Mouse (Mus musculus): ENCODE results near the gene Tmem266. TPM values are rescaled to one million over a fixed set of nuclear protein-coding genes. Genes with fewer than 3 reads are reported as not detected.

Gene Tmem266
- polyA plus RNA-seq, 1 experiment: 0.54 TPM

GRCm38 (mm10) chr9:55360372-55360771, 33.7 kb downstream of the Tmem266 start:
- H3K4me1 ChIP-seq (ENCODE audit: control insufficient read depth, insufficient read depth, low read length): no peaks in the 10 kb centered on the region
- TF ChIP-seq POLR2A (IDR thresholded peaks at IDR 0.05; ENCODE audit: control insufficient read depth, low read depth, low read length): no peak
- no peak for TF ChIP-seq CTCF (IDR thresholded peaks at IDR 0.05; ENCODE audit: control insufficient read depth, insufficient read depth, insufficient replicate concordance, low read depth, low read length)
- no peak overlapping the region for H3K4me3 ChIP-seq (ENCODE audit: control insufficient read depth, low read depth, low read length)

GRCm38 (mm10) chr9:55360861-55361260, 34.1 kb downstream of the Tmem266 start:
- Histone ChIP-seq H3K4me1 (ENCODE audit: control insufficient read depth, insufficient read depth, low read length) (no peaks in the 10 kb centered on the region), H3K4me3 (ENCODE audit: control insufficient read depth, low read depth, low read length) (no peak overlapping the region), H3K36me3 (ENCODE audit: control insufficient read depth, insufficient read depth, low read length) (no peaks in the 10 kb centered on the region), H3K27ac (ENCODE audit: control insufficient read depth, insufficient read depth, low read depth, low read length) (no peak overlapping the region), H3K27me3 (ENCODE audit: control insufficient read depth, insufficient read depth, low read length) (no peaks in the 10 kb centered on the region)
- TF ChIP-seq POLR2A (IDR thresholded peaks at IDR 0.05; ENCODE audit: control insufficient read depth, low read depth, low read length): no peak
- no peak for TF ChIP-seq CTCF (IDR thresholded peaks at IDR 0.05; ENCODE audit: control insufficient read depth, insufficient read depth, insufficient replicate concordance, low read depth, low read length)

More at GRCm38 (mm10) chr9:55360372-55360771, 33.7 kb downstream of the Tmem266 start:
- no peaks in the 10 kb centered on the region for H3K36me3 ChIP-seq (ENCODE audit: control insufficient read depth, insufficient read depth, low read length)
- H3K27ac ChIP-seq (ENCODE audit: control insufficient read depth, insufficient read depth, low read depth, low read length): no peak overlapping the region
- no peaks in the 10 kb centered on the region for H3K27me3 ChIP-seq (ENCODE audit: control insufficient read depth, insufficient read depth, low read length)

GRCm38 (mm10) chr9:55361969-55362368, 35.3 kb downstream of the Tmem266 start:
- Histone ChIP-seq H3K4me3 (ENCODE audit: control insufficient read depth, low read depth, low read length) (no peak overlapping the region), H3K27ac (ENCODE audit: control insufficient read depth, insufficient read depth, low read depth, low read length) (no peak overlapping the region), H3K36me3 (ENCODE audit: control insufficient read depth, insufficient read depth, low read length) (no peaks in the 10 kb centered on the region), H3K4me1 (ENCODE audit: control insufficient read depth, insufficient read depth, low read length) (no peaks in the 10 kb centered on the region), H3K27me3 (ENCODE audit: control insufficient read depth, insufficient read depth, low read length) (no peaks in the 10 kb centered on the region)
- TF ChIP-seq POLR2A (IDR thresholded peaks at IDR 0.05; ENCODE audit: control insufficient read depth, low read depth, low read length): no peak
- no peak for TF ChIP-seq CTCF (IDR thresholded peaks at IDR 0.05; ENCODE audit: control insufficient read depth, insufficient read depth, insufficient replicate concordance, low read depth, low read length)

- Histone ChIP-seq H3K27me3 (ENCODE audit: control insufficient read depth, insufficient read depth, low read length) (no peaks in the 10 kb centered on the region), H3K4me1 (ENCODE audit: control insufficient read depth, insufficient read depth, low read length) (no peaks in the 10 kb centered on the region), H3K4me3 (ENCODE audit: control insufficient read depth, low read depth, low read length) (no peak overlapping the region), H3K36me3 (ENCODE audit: control insufficient read depth, insufficient read depth, low read length) (no peaks in the 10 kb centered on the region), H3K27ac (ENCODE audit: control insufficient read depth, insufficient read depth, low read depth, low read length) (no peak overlapping the region)
- TF ChIP-seq POLR2A (IDR thresholded peaks at IDR 0.05; ENCODE audit: control insufficient read depth, low read depth, low read length): no peak
Measured at GRCm38 (mm10) chr9:55363707-55364106, 37.0 kb downstream of the Tmem266 start.

- H3K4me3 ChIP-seq (ENCODE audit: control insufficient read depth, low read depth, low read length): no peak overlapping the region
- no peak overlapping the region for H3K27ac ChIP-seq (ENCODE audit: control insufficient read depth, insufficient read depth, low read depth, low read length)
- H3K27me3 ChIP-seq (ENCODE audit: control insufficient read depth, insufficient read depth, low read length): no peaks in the 10 kb centered on the region
- no peaks in the 10 kb centered on the region for H3K4me1 ChIP-seq (ENCODE audit: control insufficient read depth, insufficient read depth, low read length)
- no peak for TF ChIP-seq CTCF (IDR thresholded peaks at IDR 0.05; ENCODE audit: control insufficient read depth, insufficient read depth, insufficient replicate concordance, low read depth, low read length)
- no peak for TF ChIP-seq POLR2A (IDR thresholded peaks at IDR 0.05; ENCODE audit: control insufficient read depth, low read depth, low read length)
- H3K36me3 ChIP-seq (ENCODE audit: control insufficient read depth, insufficient read depth, low read length): no peaks in the 10 kb centered on the region
Measured at GRCm38 (mm10) chr9:55368011-55368410, 41.3 kb downstream of the Tmem266 start.

GRCm38 (mm10) chr9:55371908-55372307, 45.2 kb downstream of the Tmem266 start:
- Histone ChIP-seq H3K27me3 (ENCODE audit: control insufficient read depth, insufficient read depth, low read length) (no peaks in the 10 kb centered on the region), H3K36me3 (ENCODE audit: control insufficient read depth, insufficient read depth, low read length) (no peaks in the 10 kb centered on the region), H3K4me1 (ENCODE audit: control insufficient read depth, insufficient read depth, low read length) (no peaks in the 10 kb centered on the region), H3K4me3 (ENCODE audit: control insufficient read depth, low read depth, low read length) (no peak overlapping the region), H3K27ac (ENCODE audit: control insufficient read depth, insufficient read depth, low read depth, low read length) (no peak overlapping the region)
- no peak for TF ChIP-seq CTCF (IDR thresholded peaks at IDR 0.05; ENCODE audit: control insufficient read depth, insufficient read depth, insufficient replicate concordance, low read depth, low read length)
- no peak for TF ChIP-seq POLR2A (IDR thresholded peaks at IDR 0.05; ENCODE audit: control insufficient read depth, low read depth, low read length)

GRCm38 (mm10) chr9:55377603-55378250, 51.0 kb downstream of the Tmem266 start:
- no peak overlapping the region for H3K27ac ChIP-seq (ENCODE audit: control insufficient read depth, insufficient read depth, low read depth, low read length)
- no peaks in the 10 kb centered on the region for H3K27me3 ChIP-seq (ENCODE audit: control insufficient read depth, insufficient read depth, low read length)
- H3K4me3 ChIP-seq (ENCODE audit: control insufficient read depth, low read depth, low read length): no peak overlapping the region
- H3K36me3 ChIP-seq (ENCODE audit: control insufficient read depth, insufficient read depth, low read length): no peaks in the 10 kb centered on the region
- H3K4me1 ChIP-seq (ENCODE audit: control insufficient read depth, insufficient read depth, low read length): no peaks in the 10 kb centered on the region
- TF ChIP-seq CTCF (IDR thresholded peaks at IDR 0.05; ENCODE audit: control insufficient read depth, insufficient read depth, insufficient replicate concordance, low read depth, low read length) (no peak), POLR2A (IDR thresholded peaks at IDR 0.05; ENCODE audit: control insufficient read depth, low read depth, low read length) (no peak)
